Mouse (Mus musculus) embryonic facial prominence, embryonic 11.5 days (tissue): ENCODE results near the gene Apol9a. TPM values are rescaled to one million over a fixed set of nuclear protein-coding genes. Genes with fewer than 3 reads are reported as not detected.

Experiments
- ATAC-seq: fragments of 200-750 bp; cut with Nextera tagmentation; replicated peaks from 2 replicates; pipeline ENCODE4 v1.8.0; 2017; ENCODE audit warnings: low read depth; ENCODE audit not compliant: insufficient number of reproducible peaks, low FRiP score, low TSS enrichment
- DNase-seq: peaks from one replicate; pipeline ENCODE4 v3.0.0-alpha.2; 2015; ENCODE audit warnings: low spot score
- H3K27ac ChIP-seq: fragments of 300-500 bp; sonication (generic); replicated peaks from 2 replicates; pipeline ENCODE4 v1.5.1; 2014; ENCODE audit warnings: mild to moderate bottlenecking, low read depth, low read length, control low read depth
- H3K27me3 ChIP-seq: fragments of 300-500 bp; sonication (generic); 2 replicates; pipeline ENCODE4 v1.6.1; 2014; ENCODE audit warnings: mild to moderate bottlenecking, low read length, moderate library complexity, mixed read lengths; ENCODE audit not compliant: control insufficient read depth, insufficient read depth
- H3K36me3 ChIP-seq: fragments of 300-500 bp; sonication (generic); replicated peaks from 2 replicates; pipeline ENCODE4 v1.6.1; 2014; ENCODE audit warnings: low read depth, mild to moderate bottlenecking, low read length, moderate library complexity, mixed read lengths; ENCODE audit not compliant: control insufficient read depth, insufficient read depth
- H3K4me1 ChIP-seq: fragments of 300-500 bp; sonication (generic); 2 replicates; pipeline ENCODE4 v1.6.1; 2014; ENCODE audit warnings: low read length, mixed read lengths; ENCODE audit not compliant: control insufficient read depth, insufficient read depth
- H3K4me2 ChIP-seq: fragments of 300-500 bp; sonication (generic); 2 replicates; pipeline ENCODE4 v1.6.1; 2014; ENCODE audit warnings: low read depth, mild to moderate bottlenecking, control low read depth, low read length, moderate library complexity
- H3K4me3 ChIP-seq: fragments of 300-500 bp; sonication (generic); 2 replicates; pipeline ENCODE4 v1.5.1; 2014; ENCODE audit warnings: low read depth, low read length, control low read depth
- H3K9ac ChIP-seq: fragments of 300-500 bp; sonication (generic); replicated peaks from 2 replicates; pipeline ENCODE4 v1.6.1; 2014; ENCODE audit warnings: mild to moderate bottlenecking, control low read depth, low read length
- H3K9me3 ChIP-seq: fragments of 300-500 bp; sonication (generic); replicated peaks from 2 replicates; pipeline ENCODE4 v1.6.1; 2016; ENCODE audit warnings: mild to moderate bottlenecking, low read length, inconsistent platforms, mixed read lengths; ENCODE audit not compliant: control insufficient read depth
- WGBS: fragments of 180-500 bp; shearing (Covaris S2); extraction: QIAGEN DNeasy Blood & Tissue Kit; methylation state at CpG from one replicate; pipeline ENCODE4 v1.1.7; 2014; 5-methylcytosine and 5-hydroxymethylcytosine counted together
- polyA plus RNA-seq: library from polyadenylated mRNA; unstranded; fragments of >200 nt; fragmentation: Nextera tagmentation; extraction: Ambion mirVana; gene quantifications from 2 replicates; pipeline ENCODE4 v1.2.1, GENCODE M21; 2014

Apol9a gene
- polyA plus RNA-seq, 1 experiment from 2014 or later = not detected

- ATAC-seq (no peak), DNase-seq (no peak)
- H3K27ac ChIP-seq = peak overlapping the region; percentile 56
- no peak overlapping the region for H3K9ac ChIP-seq
- H3K4me2 ChIP-seq = no peak overlapping the region
- peaks cover 10% of the 10 kb centered on the region for H3K4me1 ChIP-seq
- H3K27me3 ChIP-seq = no peaks in the 10 kb centered on the region
- 44% methylated on average over 6 of the region's 6 CpGs for WGBS
- H3K4me3 ChIP-seq = no peak overlapping the region
- no peaks in the 10 kb centered on the region for H3K36me3 ChIP-seq
- H3K9me3 ChIP-seq = no peaks in the 10 kb centered on the region
These were observed 47.4 kb downstream of the Apol9a start for GRCm38 (mm10) chr15:77363578-77363977.

- Histone ChIP-seq H3K4me2 (no peak overlapping the region), H3K36me3 (no peaks in the 10 kb centered on the region), H3K27ac (peak overlapping the region; percentile 56), H3K9me3 (no peaks in the 10 kb centered on the region), H3K9ac (no peak overlapping the region), H3K27me3 (no peaks in the 10 kb centered on the region), H3K4me3 (no peak overlapping the region), H3K4me1 (peaks cover 8% of the 10 kb centered on the region)
- 8% methylated on average over 5 of the region's 5 CpGs for WGBS
- no peak for ATAC-seq
- DNase-seq = peak; percentile 53
These were observed 48.0 kb downstream of the Apol9a start for GRCm38 (mm10) chr15:77362952-77363351.

GRCm38 (mm10) chr15:77359905-77360304 lies 51.0 kb downstream of the Apol9a start:
- Histone ChIP-seq H3K9ac (no peak overlapping the region; the same call in 1 of the 2 replicates), H3K4me3 (no peak overlapping the region), H3K27me3 (no peaks in the 10 kb centered on the region), H3K36me3 (no peaks in the 10 kb centered on the region), H3K4me2 (no peak overlapping the region), H3K9me3 (no peaks in the 10 kb centered on the region), H3K27ac (peak overlapping the region; percentile 87; the same call in 1 of the 2 replicates), H3K4me1 (peaks cover 6% of the 10 kb centered on the region)
- DNase-seq = no peak
- ATAC-seq = no peak
- WGBS = 90% methylated on average over 8 of the region's 8 CpGs

- no peaks in the 10 kb centered on the region for H3K36me3 ChIP-seq
- H3K4me2 ChIP-seq = no peak overlapping the region
- H3K27me3 ChIP-seq = no peaks in the 10 kb centered on the region
- 62% methylated on average over 9 of the region's 9 CpGs for WGBS
- H3K27ac ChIP-seq = peak overlapping the region; percentile 87
- no peak for ATAC-seq
- H3K9me3 ChIP-seq = no peaks in the 10 kb centered on the region
- H3K4me3 ChIP-seq = no peak overlapping the region
- H3K9ac ChIP-seq = peak overlapping the region; percentile 73
- DNase-seq = no peak
- H3K4me1 ChIP-seq = peaks cover 6% of the 10 kb centered on the region
These were observed 51.4 kb downstream of the Apol9a start for GRCm38 (mm10) chr15:77359486-77359885.

- no peak; the same call in 1 of the 2 replicates for ATAC-seq
- H3K9ac ChIP-seq = peak overlapping the region; percentile 73
- DNase-seq = no peak
- H3K36me3 ChIP-seq = no peaks in the 10 kb centered on the region
- no peaks in the 10 kb centered on the region for H3K27me3 ChIP-seq
- peak overlapping the region; percentile 21; the same call in 1 of the 2 replicates for H3K4me3 ChIP-seq
- peak overlapping the region; percentile 55 for H3K4me2 ChIP-seq
- WGBS = 21% methylated on average over 6 of the region's 6 CpGs
- peak overlapping the region; percentile 87 for H3K27ac ChIP-seq
- H3K9me3 ChIP-seq = no peaks in the 10 kb centered on the region
- H3K4me1 ChIP-seq = peaks cover 6% of the 10 kb centered on the region
These were observed 51.9 kb downstream of the Apol9a start for GRCm38 (mm10) chr15:77359084-77359483.

- Histone ChIP-seq H3K27ac (peak overlapping the region; percentile 87), H3K36me3 (no peaks in the 10 kb centered on the region), H3K4me3 (peak overlapping the region; percentile 21; the same call in 1 of the 2 replicates), H3K27me3 (no peaks in the 10 kb centered on the region), H3K4me2 (peak overlapping the region; percentile 55), H3K9me3 (no peaks in the 10 kb centered on the region), H3K9ac (peak overlapping the region; percentile 73), H3K4me1 (peaks cover 6% of the 10 kb centered on the region)
- ATAC-seq (peak; percentile 93), DNase-seq (peak; percentile 96)
- WGBS = 2% methylated on average over 25 of the region's 29 CpGs
These were observed 52.5 kb downstream of the Apol9a start for GRCm38 (mm10) chr15:77358320-77359040.

- H3K27me3 ChIP-seq = no peaks in the 10 kb centered on the region
- no peak; the same call in 1 of the 2 replicates for ATAC-seq
- peak; percentile 50 for DNase-seq
- no peaks in the 10 kb centered on the region for H3K36me3 ChIP-seq
- no peaks in the 10 kb centered on the region for H3K9me3 ChIP-seq
- H3K27ac ChIP-seq = no peak overlapping the region
- peaks cover 4% of the 10 kb centered on the region for H3K4me1 ChIP-seq
- peak overlapping the region; percentile 5 for H3K9ac ChIP-seq
- H3K4me2 ChIP-seq = no peak overlapping the region
- no peak overlapping the region for H3K4me3 ChIP-seq
- WGBS = 12% methylated on average over 11 of the region's 11 CpGs
These were observed 54.6 kb downstream of the Apol9a start for GRCm38 (mm10) chr15:77356248-77356810.
